Mouse (Mus musculus) CH12.LX (cell line): ENCODE measurements at regions not wholly inside any gene's neighbourhood (a gene's known extent, or its start where the extent isn't known, plus 50 kb on each side); places are given as distances from the start of the nearest gene placed in this dataset.

Experiments
- CTCF ChIP-seq, 2 experiments: IDR thresholded peaks in 1 of 2; conservative IDR thresholded peaks in 1 of 2; 2 replicates each; pipeline ENCODE4 v1.5.1; 2011 to 2012; ENCODE audit warnings: low read depth in 2 of 2, low read length in 2 of 2, improper control_type of control experiment in 1 of 2, inconsistent platforms in 1 of 2, mild to moderate bottlenecking in 1 of 2, moderate library complexity in 1 of 2
- EP300 ChIP-seq: IDR thresholded peaks from 2 replicates; pipeline ENCODE4 v1.6.1; 2011; ENCODE audit warnings: low read length, improper control_type of control experiment
- JUN ChIP-seq: IDR thresholded peaks from 2 replicates; pipeline ENCODE4 v1.6.1; 2011; ENCODE audit warnings: low read depth, mild to moderate bottlenecking, low read length, improper control_type of control experiment, moderate library complexity; ENCODE audit not compliant: insufficient read depth
- JUND ChIP-seq: conservative IDR thresholded peaks from 2 replicates; pipeline ENCODE4 v1.6.1; 2011; ENCODE audit warnings: low read depth, low read length, improper control_type of control experiment
- KAT2A ChIP-seq: IDR thresholded peaks from 2 replicates; pipeline ENCODE4 v1.6.1; 2012; ENCODE audit warnings: low read length, improper control_type of control experiment, inconsistent platforms; ENCODE audit not compliant: insufficient replicate concordance
- MEF2A ChIP-seq: IDR thresholded peaks from 2 replicates; pipeline ENCODE4 v1.6.1; 2014; ENCODE audit warnings: low read depth, mild to moderate bottlenecking, inconsistent platforms, low read length, improper control_type of control experiment, borderline replicate concordance
- MXI1 ChIP-seq: IDR thresholded peaks from 2 replicates; pipeline ENCODE4 v1.6.1; 2011; ENCODE audit warnings: mild to moderate bottlenecking, low read depth, low read length, improper control_type of control experiment
- POLR2A ChIP-seq: IDR thresholded peaks from 2 replicates; pipeline ENCODE4 v1.6.1; 2011; ENCODE audit warnings: low read depth, mild to moderate bottlenecking, improper control_type of control experiment, low read length
- SIN3A ChIP-seq: IDR thresholded peaks from 2 replicates; pipeline ENCODE4 v1.6.1; 2012; ENCODE audit warnings: low read length, improper control_type of control experiment, inconsistent platforms
- TBP ChIP-seq: conservative IDR thresholded peaks from 2 replicates; pipeline ENCODE4 v1.6.1; 2011; ENCODE audit warnings: low read depth, low read length, improper control_type of control experiment
- ZKSCAN1 ChIP-seq: IDR thresholded peaks from 2 replicates; pipeline ENCODE4 v1.6.1; 2012; ENCODE audit warnings: low read depth, inconsistent platforms, low read length, improper control_type of control experiment, borderline replicate concordance
- ZMIZ1 ChIP-seq: IDR thresholded peaks from 2 replicates; pipeline ENCODE4 v1.6.1; 2012; ENCODE audit warnings: low read depth, mild to moderate bottlenecking, inconsistent platforms, low read length, improper control_type of control experiment
- ZNF384 ChIP-seq: IDR thresholded peaks from 2 replicates; pipeline ENCODE4 v1.6.1; 2012; ENCODE audit warnings: low read depth, low read length, improper control_type of control experiment, inconsistent platforms

GRCm38 (mm10) chr8:64307995-64308394 is 101.9 kb upstream of the Tll1 start:
- TF ChIP-seq ZKSCAN1 (no peak), CTCF (conservative IDR thresholded peaks at IDR 0.05 in 1 of 2, IDR thresholded peaks at IDR 0.05 in 1 of 2; ENCODE audit: low read depth in 2 of 2, low read length in 2 of 2) (no peak), ZMIZ1 (no peak), ZNF384 (no peak), POLR2A (no peak), TBP (no peak), JUN (no peak), JUND (no peak), MXI1 (no peak), MEF2A (no peak), KAT2A (no peak), EP300 (no peak), SIN3A (no peak)
